Mouse (Mus musculus) urinary bladder, postnatal 10 days (tissue): Measurements from ENCODE around the gene Dna2.

ENCODE experiments used
- DNase-seq: peaks from one replicate; pipeline ENCODE4 v3.0.0; 2022; ENCODE audit warnings: low spot score

Dna2 gene

GRCm38 (mm10) chr10:62984072-62984471, 37.2 kb downstream of the Dna2 start:
- DNase-seq = no peak

- DNase-seq = no peak
Measured at GRCm38 (mm10) chr10:62984495-62984894, 37.7 kb downstream of the Dna2 start.

GRCm38 (mm10) chr10:62987341-62987740, 40.5 kb downstream of the Dna2 start:
- DNase-seq = no peak

GRCm38 (mm10) chr10:62990636-62991035, 43.8 kb downstream of the Dna2 start:
- DNase-seq = no peak

- no peak for DNase-seq
Measured at GRCm38 (mm10) chr10:62993991-62994390, 47.2 kb downstream of the Dna2 start.

- no peak for DNase-seq
Measured at GRCm38 (mm10) chr10:63000584-63000983, 53.8 kb downstream of the Dna2 start.

- DNase-seq = no peak
Measured at GRCm38 (mm10) chr10:63003252-63003651, 56.4 kb downstream of the Dna2 start.

GRCm38 (mm10) chr10:63004556-63004955, 57.7 kb downstream of the Dna2 start:
- no peak for DNase-seq

GRCm38 (mm10) chr10:63008193-63008592, 61.4 kb downstream of the Dna2 start:
- no peak for DNase-seq

- DNase-seq = no peak
Measured at GRCm38 (mm10) chr10:63010268-63010667, 63.4 kb downstream of the Dna2 start.

GRCm38 (mm10) chr10:63011556-63011955, 64.7 kb downstream of the Dna2 start:
- DNase-seq = no peak

GRCm38 (mm10) chr10:63013476-63013875, 66.7 kb downstream of the Dna2 start:
- no peak for DNase-seq

GRCm38 (mm10) chr10:63014168-63014567, 67.3 kb downstream of the Dna2 start:
- DNase-seq = no peak

GRCm38 (mm10) chr10:63019304-63019703, 72.5 kb downstream of the Dna2 start:
- no peak for DNase-seq

GRCm38 (mm10) chr10:63021702-63022101, 74.9 kb downstream of the Dna2 start:
- no peak for DNase-seq

GRCm38 (mm10) chr10:63022541-63023120, 75.8 kb downstream of the Dna2 start:
- DNase-seq = no peak

GRCm38 (mm10) chr10:63023121-63023748, 76.4 kb downstream of the Dna2 start:
- DNase-seq = peak; percentile 24
